Mouse (Mus musculus) neural tube, embryonic 13.5 days (tissue): ENCODE data around the gene Ccdc190. TPM values are rescaled to one million over a fixed set of nuclear protein-coding genes. Genes with fewer than 3 reads are reported as not detected.

Experiments used
- ATAC-seq: fragments of 200-750 bp; cut with Nextera tagmentation; 2 replicates; pipeline ENCODE4 v1.8.0; 2017; ENCODE audit warnings: low read depth, mild to moderate bottlenecking, moderate TSS enrichment, moderate library complexity
- H3K27ac ChIP-seq: fragments of 300-500 bp; sonication (generic); replicated peaks from 2 replicates; pipeline ENCODE4 v1.5.1; 2015; ENCODE audit warnings: moderate library complexity, mild to moderate bottlenecking, inconsistent platforms
- H3K27me3 ChIP-seq: fragments of 300-500 bp; sonication (generic); 2 replicates; pipeline ENCODE4 v1.6.1; 2015; ENCODE audit warnings: mild to moderate bottlenecking, inconsistent platforms
- H3K36me3 ChIP-seq: fragments of 300-500 bp; sonication (generic); 2 replicates; pipeline ENCODE4 v1.6.1; 2015; ENCODE audit warnings: mild to moderate bottlenecking, inconsistent platforms
- H3K4me1 ChIP-seq: fragments of 300-500 bp; sonication (generic); replicated peaks from 2 replicates; pipeline ENCODE4 v1.6.1; 2015; ENCODE audit warnings: inconsistent platforms
- H3K4me2 ChIP-seq: fragments of 300-500 bp; sonication (generic); 2 replicates; pipeline ENCODE4 v1.6.1; 2015; ENCODE audit warnings: inconsistent platforms, mild to moderate bottlenecking, moderate library complexity
- H3K4me3 ChIP-seq: fragments of 300-500 bp; sonication (generic); 2 replicates; pipeline ENCODE4 v1.5.1; 2015; ENCODE audit warnings: mild to moderate bottlenecking, inconsistent platforms
- H3K9ac ChIP-seq: fragments of 300-500 bp; sonication (generic); 2 replicates; pipeline ENCODE4 v1.6.1; 2015; ENCODE audit warnings: moderate library complexity, mild to moderate bottlenecking, inconsistent platforms
- H3K9me3 ChIP-seq: fragments of 300-500 bp; sonication (generic); 2 replicates; pipeline ENCODE4 v1.6.1; 2016; ENCODE audit warnings: inconsistent platforms
- WGBS: fragments of 180-500 bp; shearing (Covaris S2); methylation state at CpG from one replicate; pipeline ENCODE4 v1.1.7; 2015; 5-methylcytosine and 5-hydroxymethylcytosine counted together
- polyA plus RNA-seq: library from polyadenylated mRNA; unstranded; fragments of >200 nt; fragmentation: Nextera tagmentation; extraction: Ambion mirVana; gene quantifications from 2 replicates; pipeline ENCODE4 v1.2.1, GENCODE M21; 2015

The Ccdc190 gene
- polyA plus RNA-seq, 1 experiment from 2014 or later = 1.9 TPM

DNA sequence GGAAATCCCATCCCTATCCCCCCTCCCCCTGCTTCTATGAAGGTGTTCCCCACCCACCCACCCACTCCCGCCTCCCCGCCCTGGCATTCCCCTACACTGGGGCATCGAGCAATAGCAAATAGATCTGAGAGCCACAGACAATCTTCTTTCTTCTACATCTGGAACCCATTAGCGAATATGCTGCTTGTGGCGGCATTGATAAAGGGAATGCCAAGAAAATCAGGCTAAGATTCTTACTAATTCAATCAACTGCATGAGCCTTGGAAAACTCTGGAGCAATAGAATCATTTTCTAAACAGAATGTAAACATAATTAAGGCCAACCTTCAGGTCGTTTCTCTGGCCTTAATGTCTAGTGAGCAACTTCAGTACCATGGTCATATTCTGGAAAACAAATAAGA is 16.9 kb upstream of the Ccdc190 start:
- no peak for ATAC-seq
- peaks cover 8% of the 10 kb centered on the region for H3K4me1 ChIP-seq
- H3K4me2 ChIP-seq = no peak overlapping the region
- H3K4me3 ChIP-seq = no peak overlapping the region
- no peak overlapping the region for H3K27ac ChIP-seq
- no peaks in the 10 kb centered on the region for H3K27me3 ChIP-seq
- H3K36me3 ChIP-seq = no peaks in the 10 kb centered on the region
- H3K9ac ChIP-seq = no peak overlapping the region
- H3K9me3 ChIP-seq = no peaks in the 10 kb centered on the region
- 86% methylated on average over 6 of the region's 6 CpGs for WGBS

DNA sequence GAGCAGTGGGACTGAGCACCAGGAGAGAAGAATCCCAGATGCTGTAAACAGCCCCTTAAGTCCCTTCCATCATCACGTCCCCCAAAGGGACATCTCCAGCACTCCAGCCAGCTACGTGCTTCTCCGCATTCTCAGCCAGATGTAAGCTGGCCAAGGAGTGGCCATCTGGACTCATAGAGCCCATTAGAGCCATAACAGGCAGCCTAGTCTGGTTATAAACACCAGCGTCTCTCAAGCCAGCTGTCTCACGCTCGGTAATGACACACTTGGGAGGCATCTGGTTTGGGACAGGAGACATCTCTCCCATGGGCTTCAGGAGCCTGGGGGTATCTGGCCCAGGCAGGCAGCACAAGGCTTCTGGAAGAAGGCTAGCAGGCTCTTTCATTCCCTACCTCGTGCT is 11.8 kb upstream of the Ccdc190 start:
- Histone ChIP-seq H3K27ac (peak overlapping the region; percentile 56), H3K9me3 (no peaks in the 10 kb centered on the region), H3K36me3 (no peaks in the 10 kb centered on the region), H3K27me3 (peaks cover 5% of the 10 kb centered on the region; the same call in 1 of the 2 replicates), H3K4me1 (peaks cover 22% of the 10 kb centered on the region), H3K4me2 (no peak overlapping the region), H3K9ac (peak overlapping the region; percentile 41; the same call in 1 of the 2 replicates), H3K4me3 (no peak overlapping the region)
- peak; percentile 64; the same call in 1 of the 2 replicates for ATAC-seq
- 36% methylated on average over 7 of the region's 7 CpGs for WGBS

DNA sequence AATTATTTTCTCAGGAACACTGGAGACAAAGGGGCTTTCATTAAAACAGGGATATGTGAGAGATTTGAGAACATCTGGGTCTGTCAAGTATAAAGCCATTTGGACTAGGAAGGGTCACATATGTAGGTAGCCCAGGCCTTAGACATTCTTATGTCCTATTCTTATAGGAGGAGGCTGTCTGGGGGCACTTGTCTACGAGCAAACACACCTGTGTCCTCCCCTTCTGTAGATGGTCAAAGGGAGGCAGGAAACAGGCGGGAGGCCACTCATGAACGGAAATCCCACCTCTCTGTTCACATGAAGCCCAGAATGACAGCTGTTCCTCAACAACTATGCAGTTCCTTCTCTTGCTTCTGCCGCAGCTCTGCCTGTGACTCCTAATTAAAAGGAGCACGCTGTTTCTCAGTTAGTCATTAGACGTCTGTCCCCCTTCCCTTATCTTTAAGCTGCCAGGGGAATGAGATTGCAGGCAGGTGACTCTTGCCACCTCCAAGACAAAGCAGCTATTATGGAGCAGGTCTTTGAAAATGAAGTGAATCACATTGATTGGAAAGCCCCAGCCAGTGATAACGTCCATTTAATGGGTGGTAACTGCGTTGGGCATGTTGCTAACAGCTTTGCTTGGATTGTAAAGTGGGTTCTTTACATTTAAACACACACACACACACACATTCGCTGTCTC is 11.2 kb upstream of the Ccdc190 start:
- no peak overlapping the region for H3K9ac ChIP-seq
- peak overlapping the region; percentile 56 for H3K27ac ChIP-seq
- H3K9me3 ChIP-seq = no peaks in the 10 kb centered on the region
- 53% methylated on average over 9 of the region's 9 CpGs for WGBS
- ATAC-seq = no peak
- peaks cover 22% of the 10 kb centered on the region for H3K4me1 ChIP-seq
- no peak overlapping the region for H3K4me3 ChIP-seq
- no peaks in the 10 kb centered on the region for H3K36me3 ChIP-seq
- H3K4me2 ChIP-seq = no peak overlapping the region
- peaks cover 5% of the 10 kb centered on the region; the same call in 1 of the 2 replicates for H3K27me3 ChIP-seq

DNA sequence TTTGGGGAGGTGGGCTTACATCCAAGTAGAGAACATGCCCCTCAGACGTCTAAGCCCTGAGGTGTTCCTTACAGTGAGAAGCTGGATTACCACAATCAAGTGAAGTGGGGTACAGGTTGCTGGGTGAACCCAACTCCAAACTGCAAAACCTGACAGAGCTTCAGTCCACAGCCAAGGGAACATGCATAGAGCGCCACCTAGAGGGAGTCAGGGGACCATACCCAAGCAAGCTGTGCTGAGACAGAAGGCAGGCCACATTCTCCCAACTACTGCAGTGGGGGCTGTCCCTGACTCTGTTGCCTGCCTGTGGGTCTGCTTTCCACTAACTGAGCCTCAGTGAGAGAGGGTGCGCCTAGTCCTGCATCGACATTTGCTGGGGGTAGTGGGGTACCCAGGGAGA is 10.4 kb upstream of the Ccdc190 start:
- Histone ChIP-seq H3K36me3 (no peaks in the 10 kb centered on the region), H3K27ac (peak overlapping the region; percentile 56; the same call in 1 of the 2 replicates), H3K4me2 (no peak overlapping the region), H3K4me1 (peaks cover 22% of the 10 kb centered on the region), H3K27me3 (peaks cover 5% of the 10 kb centered on the region; the same call in 1 of the 2 replicates), H3K9ac (no peak overlapping the region), H3K4me3 (no peak overlapping the region), H3K9me3 (no peaks in the 10 kb centered on the region)
- 23% methylated on average over 4 of the region's 4 CpGs for WGBS
- peak; percentile 57; the same call in 1 of the 2 replicates for ATAC-seq

DNA sequence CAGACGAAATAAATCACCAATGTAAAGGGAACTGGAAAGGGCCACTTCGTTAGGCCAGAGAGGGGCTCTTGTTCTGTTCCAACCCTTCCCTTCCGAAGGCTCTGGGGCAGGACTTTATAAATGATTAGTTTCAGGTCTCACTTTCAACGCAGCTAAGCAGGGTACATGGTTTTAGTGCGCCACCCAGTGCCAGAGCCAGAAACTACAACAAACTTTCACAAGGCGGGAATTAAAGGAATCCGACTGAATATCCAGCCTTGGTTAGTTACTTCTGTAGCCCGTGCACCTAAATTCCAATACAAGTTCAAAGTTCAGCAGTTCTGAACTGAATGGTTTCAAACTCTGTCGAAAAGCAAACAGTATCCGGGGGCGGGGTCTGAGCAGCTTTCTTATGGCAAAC is 9.2 kb upstream of the Ccdc190 start:
- no peaks in the 10 kb centered on the region for H3K36me3 ChIP-seq
- no peaks in the 10 kb centered on the region for H3K9me3 ChIP-seq
- H3K4me1 ChIP-seq = peaks cover 17% of the 10 kb centered on the region
- H3K27ac ChIP-seq = no peak overlapping the region
- no peak overlapping the region for H3K9ac ChIP-seq
- no peak overlapping the region for H3K4me3 ChIP-seq
- peak; percentile 54; the same call in 1 of the 2 replicates for ATAC-seq
- 3% methylated on average over 11 of the region's 11 CpGs for WGBS
- H3K4me2 ChIP-seq = peak overlapping the region; percentile 27
- peaks cover 5% of the 10 kb centered on the region; the same call in 1 of the 2 replicates for H3K27me3 ChIP-seq

DNA sequence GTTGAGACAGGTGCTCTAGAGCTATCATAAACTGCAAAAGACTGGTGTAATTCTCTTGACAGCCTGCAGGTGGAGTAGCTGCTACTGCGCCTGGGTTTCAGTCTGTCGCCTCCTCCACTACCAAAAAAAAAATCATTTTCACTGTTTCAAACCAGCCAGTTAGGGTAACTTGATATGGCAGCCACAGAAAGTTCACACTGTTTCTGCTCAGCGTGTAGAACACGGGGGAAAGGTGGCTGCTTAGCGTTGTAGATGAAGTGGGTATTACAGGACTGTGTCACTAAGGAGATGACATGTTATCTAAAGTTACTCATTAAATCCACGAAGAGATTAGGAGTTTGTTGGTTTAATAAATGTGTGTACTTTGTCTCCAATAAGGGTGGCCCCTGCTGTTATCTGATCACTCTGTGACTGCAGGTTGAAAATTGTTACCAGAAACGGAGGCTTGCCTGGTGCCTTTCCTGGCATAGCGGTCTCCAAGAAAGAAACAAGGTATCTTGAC is 6.7 kb upstream of the Ccdc190 start:
- Histone ChIP-seq H3K36me3 (no peaks in the 10 kb centered on the region), H3K4me3 (no peak overlapping the region), H3K9me3 (no peaks in the 10 kb centered on the region), H3K9ac (no peak overlapping the region), H3K27ac (no peak overlapping the region), H3K4me2 (no peak overlapping the region), H3K27me3 (peaks cover 5% of the 10 kb centered on the region; the same call in 1 of the 2 replicates), H3K4me1 (peaks cover 11% of the 10 kb centered on the region)
- WGBS = 45% methylated on average over 8 of the region's 8 CpGs
- ATAC-seq = no peak

DNA sequence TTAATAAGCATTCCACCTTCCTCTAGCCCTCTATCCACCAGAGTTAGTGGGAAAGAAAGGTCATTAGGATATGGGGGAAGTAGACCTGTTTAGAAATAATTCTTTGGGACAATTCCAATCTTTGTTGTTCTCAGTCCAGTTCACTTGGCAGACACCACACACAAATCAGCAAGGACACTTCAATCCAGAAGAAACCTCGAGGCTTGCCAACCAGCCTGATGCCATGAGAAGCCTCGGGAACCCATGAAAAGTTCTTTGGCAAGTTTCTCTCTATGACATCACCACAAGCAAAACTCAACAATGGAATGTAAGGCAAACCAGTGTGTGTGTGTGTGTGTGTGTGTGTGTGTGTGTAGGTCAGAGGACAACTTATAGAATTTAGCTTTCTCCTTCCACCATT is 3.9 kb upstream of the Ccdc190 start:
- Histone ChIP-seq H3K9me3 (no peaks in the 10 kb centered on the region), H3K4me1 (peaks cover 10% of the 10 kb centered on the region; the same call in 1 of the 2 replicates), H3K4me2 (no peak overlapping the region), H3K4me3 (no peak overlapping the region), H3K36me3 (no peaks in the 10 kb centered on the region), H3K27ac (no peak overlapping the region), H3K27me3 (peaks cover 5% of the 10 kb centered on the region; the same call in 1 of the 2 replicates), H3K9ac (no peak overlapping the region)
- WGBS = 82% methylated on average over 2 of the region's 2 CpGs
- ATAC-seq = no peak

DNA sequence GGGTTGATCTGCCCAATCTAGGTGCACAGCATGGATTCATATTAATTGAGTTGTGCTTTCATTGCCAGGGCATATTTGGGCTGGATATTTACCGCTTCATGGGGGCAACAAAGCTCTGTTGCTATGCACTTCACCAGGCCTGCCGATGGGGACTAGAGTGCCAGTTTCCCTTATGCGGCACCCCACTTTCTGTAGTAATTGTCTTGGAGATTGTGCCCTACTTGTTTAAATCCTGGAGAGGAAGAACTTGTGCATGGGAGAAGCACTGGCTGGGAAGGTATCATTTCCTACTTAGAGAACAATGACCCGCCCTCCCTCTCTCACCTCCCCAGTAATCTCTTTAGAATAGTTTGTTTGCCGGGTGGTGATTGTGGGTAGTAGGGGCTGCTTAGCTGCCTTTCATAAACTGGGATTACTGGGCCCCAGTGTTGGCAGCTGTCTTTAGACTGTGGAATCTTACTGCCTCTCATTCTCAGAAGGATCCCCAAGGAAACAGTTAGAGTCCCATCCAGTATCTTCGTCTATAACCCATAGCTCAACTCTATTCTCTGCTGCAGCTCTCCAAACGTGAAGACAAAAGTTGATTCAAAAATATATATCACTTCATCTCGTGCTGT is 587 bp upstream of the Ccdc190 start:
- Histone ChIP-seq H3K9ac (no peak overlapping the region), H3K27ac (peak overlapping the region; percentile 69), H3K4me1 (peaks cover 10% of the 10 kb centered on the region; the same call in 1 of the 2 replicates), H3K9me3 (no peaks in the 10 kb centered on the region), H3K4me2 (peak overlapping the region; percentile 48), H3K27me3 (no peaks in the 10 kb centered on the region), H3K4me3 (no peak overlapping the region), H3K36me3 (no peaks in the 10 kb centered on the region)
- peak; percentile 80 for ATAC-seq
- 45% methylated on average over 8 of the region's 8 CpGs for WGBS

DNA sequence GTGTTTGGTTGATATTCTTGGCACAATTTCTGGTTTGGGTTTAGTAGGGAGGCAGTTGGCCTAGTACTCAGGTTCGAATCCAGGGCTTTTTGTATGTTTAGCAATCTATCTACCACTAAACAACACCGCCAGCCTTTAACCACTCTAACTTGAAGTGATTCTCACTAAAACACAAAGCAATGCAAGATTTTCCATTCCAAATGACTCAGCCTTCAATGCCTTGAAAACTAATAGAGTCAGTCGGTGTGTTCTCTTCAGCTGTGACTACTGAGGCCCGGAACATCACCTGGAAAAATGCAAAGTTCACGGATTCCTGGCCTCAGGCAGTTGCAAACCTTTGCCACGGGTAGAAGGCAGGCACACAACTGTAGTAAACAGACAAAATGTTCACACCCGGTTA is 3.2 kb downstream of the Ccdc190 start:
- peaks cover 24% of the 10 kb centered on the region for H3K4me1 ChIP-seq
- H3K9ac ChIP-seq = no peak overlapping the region
- H3K9me3 ChIP-seq = no peaks in the 10 kb centered on the region
- 84% methylated on average over 7 of the region's 7 CpGs for WGBS
- H3K27me3 ChIP-seq = no peaks in the 10 kb centered on the region
- H3K4me2 ChIP-seq = peak overlapping the region; percentile 30
- H3K4me3 ChIP-seq = no peak overlapping the region
- no peak for ATAC-seq
- no peak overlapping the region for H3K27ac ChIP-seq
- H3K36me3 ChIP-seq = no peaks in the 10 kb centered on the region

DNA sequence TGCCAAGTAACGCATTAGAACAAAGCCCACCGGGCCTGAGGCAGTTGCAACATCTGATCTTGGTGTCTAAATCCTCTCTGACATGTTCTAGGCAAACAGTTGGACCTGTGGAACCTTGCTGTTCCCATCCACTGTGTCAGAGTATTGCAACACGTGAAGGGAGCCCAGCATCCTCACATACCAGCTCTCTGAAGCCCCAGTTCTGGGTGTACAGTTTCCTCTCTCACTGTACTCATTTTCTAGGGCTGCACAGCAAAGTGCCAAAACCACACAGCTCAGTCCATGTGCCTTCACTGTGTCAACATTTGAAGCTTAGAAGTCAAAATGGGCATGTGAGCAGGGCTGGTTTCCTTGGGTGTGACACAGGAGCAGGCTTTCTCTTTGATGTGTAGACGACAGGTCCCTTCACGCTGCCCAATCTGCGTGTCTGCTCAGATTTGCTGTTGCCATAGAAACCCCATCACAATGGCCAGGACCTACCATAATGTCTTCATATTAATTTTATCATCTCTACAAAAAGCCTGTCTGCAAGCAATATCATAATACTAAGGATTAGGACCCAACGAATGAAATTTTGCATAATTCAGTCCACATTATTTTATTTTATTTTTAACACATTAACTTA is 3.8 kb downstream of the Ccdc190 start:
- Histone ChIP-seq H3K36me3 (no peaks in the 10 kb centered on the region), H3K27ac (no peak overlapping the region), H3K4me2 (peak overlapping the region; percentile 30), H3K9ac (no peak overlapping the region), H3K27me3 (no peaks in the 10 kb centered on the region), H3K4me1 (peaks cover 21% of the 10 kb centered on the region), H3K9me3 (no peaks in the 10 kb centered on the region), H3K4me3 (no peak overlapping the region)
- WGBS = 71% methylated on average over 7 of the region's 7 CpGs
- ATAC-seq = no peak

DNA sequence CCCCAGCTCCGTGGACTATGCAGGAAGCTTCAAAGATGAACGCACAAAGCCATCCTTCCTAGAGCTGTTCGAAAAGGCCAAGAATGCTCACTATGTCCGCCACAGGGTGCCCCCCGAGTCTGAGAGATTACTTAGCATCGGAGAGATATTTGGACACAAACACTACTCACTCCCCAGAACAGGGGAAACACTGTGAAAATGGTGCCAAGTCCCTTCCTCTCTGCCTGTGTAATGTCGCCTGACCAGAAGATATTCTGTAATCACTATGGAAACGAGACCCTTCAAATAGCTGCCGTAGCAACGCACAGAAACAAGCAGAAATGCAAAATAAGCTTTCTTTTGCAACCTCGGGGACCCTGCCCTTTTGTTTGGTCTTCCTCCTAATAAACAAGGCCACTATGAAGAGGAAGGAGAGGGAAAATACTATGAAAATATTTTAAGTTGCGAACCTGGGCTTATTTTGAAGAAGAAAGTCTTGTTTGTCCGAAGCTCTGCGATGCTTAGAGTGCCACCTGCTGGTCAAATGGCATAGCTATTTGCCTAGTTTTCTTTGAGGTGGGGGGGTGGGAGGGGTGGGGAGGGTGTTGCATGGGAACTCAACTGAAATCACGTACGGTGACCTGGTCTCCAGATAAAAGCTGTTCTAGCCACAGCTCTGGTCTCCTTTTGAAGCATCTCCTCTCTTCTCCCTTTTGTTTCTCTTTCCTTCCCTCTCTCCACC is 5.7 kb downstream of the Ccdc190 start:
- ATAC-seq = peak; percentile 82
- H3K4me3 ChIP-seq = peak overlapping the region; percentile 30
- H3K27me3 ChIP-seq = no peaks in the 10 kb centered on the region
- H3K27ac ChIP-seq = peak overlapping the region; percentile 79
- no peaks in the 10 kb centered on the region for H3K9me3 ChIP-seq
- no peaks in the 10 kb centered on the region for H3K36me3 ChIP-seq
- H3K9ac ChIP-seq = peak overlapping the region; percentile 53
- H3K4me1 ChIP-seq = peaks cover 14% of the 10 kb centered on the region
- 34% methylated on average over 16 of the region's 16 CpGs for WGBS
- H3K4me2 ChIP-seq = peak overlapping the region; percentile 52
